Mouse (Mus musculus) left cerebral cortex, adult 11 months (tissue): ENCODE results near the gene Cdc45.
"Not testable (repeated sequence)": the region's sequence is repeated elsewhere in the genome, so short reads cannot be mapped to it uniquely, and the experiment has no call there.

Experiments
- DNase-seq: peaks from one replicate; pipeline ENCODE4 v3.0.0; 2022; ENCODE audit warnings: low spot score

The Cdc45 gene

GRCm38 (mm10) chr16:18811468-18812384 lies at the start of gene Cdc45, which contains the start of gene Ufd1:
Cdc45 (minus strand) TSS chr16:18811987.
Ufd1 (plus strand) TSS chr16:18811779.
- peak; percentile 88 for DNase-seq

GRCm38 (mm10) chr16:18860186-18860585 lies 48.4 kb upstream of the Cdc45 start:
- DNase-seq = no peak

- DNase-seq = peak; percentile 62
Observed at GRCm38 (mm10) chr16:18858551-18858950, 46.8 kb upstream of the Cdc45 start.

GRCm38 (mm10) chr16:18849521-18850190 lies 37.9 kb upstream of the Cdc45 start:
- not testable (repeated sequence) for DNase-seq

- no peak for DNase-seq
Observed at GRCm38 (mm10) chr16:18846301-18846820, 34.6 kb upstream of the Cdc45 start.

- DNase-seq = no peak
Observed at GRCm38 (mm10) chr16:18838346-18838745, 26.6 kb upstream of the Cdc45 start.

- peak; percentile 91 for DNase-seq
Observed at GRCm38 (mm10) chr16:18836468-18837208, 24.9 kb upstream of the Cdc45 start, which contains the start of the genes 2510002D24Rik and Gm28539. 2510002D24Rik (plus strand) TSS chr16:18836578. Gm28539 (plus strand) TSS chr16:18836584.

GRCm38 (mm10) chr16:18836073-18836467 lies 24.3 kb upstream of the Cdc45 start:
- no peak for DNase-seq

GRCm38 (mm10) chr16:18833486-18833885 lies 21.7 kb upstream of the Cdc45 start:
- no peak for DNase-seq

- DNase-seq = no peak
Observed at GRCm38 (mm10) chr16:18829102-18829501, 17.3 kb upstream of the Cdc45 start.

GRCm38 (mm10) chr16:18828630-18829029 lies 16.8 kb upstream of the Cdc45 start:
- no peak for DNase-seq

- no peak for DNase-seq
Observed at GRCm38 (mm10) chr16:18822925-18823324, 11.1 kb upstream of the Cdc45 start.

GRCm38 (mm10) chr16:18822356-18822755 lies 10.6 kb upstream of the Cdc45 start:
- no peak for DNase-seq

- DNase-seq = no peak
Observed at GRCm38 (mm10) chr16:18812385-18812910, 661 bp upstream of the Cdc45 start.

- no peak for DNase-seq
Observed at GRCm38 (mm10) chr16:18811032-18811431, 755 bp downstream of the Cdc45 start.

GRCm38 (mm10) chr16:18809001-18809400 lies 2.8 kb downstream of the Cdc45 start:
- no peak for DNase-seq

- DNase-seq = no peak
Observed at GRCm38 (mm10) chr16:18805746-18806145, 6.0 kb downstream of the Cdc45 start.

- DNase-seq = peak; percentile 41
Observed at GRCm38 (mm10) chr16:18798841-18799240, 12.9 kb downstream of the Cdc45 start.

- no peak for DNase-seq
Observed at GRCm38 (mm10) chr16:18798151-18798550, 13.6 kb downstream of the Cdc45 start.

- DNase-seq = no peak
Observed at GRCm38 (mm10) chr16:18796645-18797044, 15.1 kb downstream of the Cdc45 start.

GRCm38 (mm10) chr16:18795223-18795899 lies 16.4 kb downstream of the Cdc45 start:
- no peak for DNase-seq
